Mouse (Mus musculus): ENCODE data around the gene Noa1. TPM values are rescaled to one million over a fixed set of nuclear protein-coding genes. Genes with fewer than 3 reads are reported as not detected.

Noa1 gene
- polyA plus RNA-seq, 1 experiment from 2014 or later: 8.7 TPM

GRCm38 (mm10) chr5:77253154-77253553 lies 56.7 kb downstream of the Noa1 start:
- no peaks in the 10 kb centered on the region for H3K36me3 ChIP-seq (ENCODE audit: inconsistent target)
- H3K4me3 ChIP-seq (ENCODE audit: inconsistent target): no peak overlapping the region
- H3K27ac ChIP-seq: no peak overlapping the region
- 87% methylated on average over 1 of the region's 1 CpGs for WGBS (ENCODE audit: missing documents)
- no peaks in the 10 kb centered on the region for H3K79me2 ChIP-seq (ENCODE audit: inconsistent target)

- no peak overlapping the region for H3K27ac ChIP-seq
- no peaks in the 10 kb centered on the region for H3K79me2 ChIP-seq (ENCODE audit: inconsistent target)
- no peak overlapping the region for H3K4me3 ChIP-seq (ENCODE audit: inconsistent target)
- no peaks in the 10 kb centered on the region for H3K36me3 ChIP-seq (ENCODE audit: inconsistent target)
- 33% methylated on average over 8 of the region's 8 CpGs for WGBS (ENCODE audit: missing documents)
Measured at GRCm38 (mm10) chr5:77252115-77252827, 57.6 kb downstream of the Noa1 start.

- 25% methylated on average over 5 of the region's 5 CpGs for WGBS (ENCODE audit: missing documents)
- Histone ChIP-seq H3K79me2 (ENCODE audit: inconsistent target) (no peaks in the 10 kb centered on the region), H3K27ac (no peak overlapping the region), H3K4me3 (ENCODE audit: inconsistent target) (no peak overlapping the region), H3K36me3 (ENCODE audit: inconsistent target) (no peaks in the 10 kb centered on the region)
Measured at GRCm38 (mm10) chr5:77251656-77252055, 58.2 kb downstream of the Noa1 start.

DNA sequence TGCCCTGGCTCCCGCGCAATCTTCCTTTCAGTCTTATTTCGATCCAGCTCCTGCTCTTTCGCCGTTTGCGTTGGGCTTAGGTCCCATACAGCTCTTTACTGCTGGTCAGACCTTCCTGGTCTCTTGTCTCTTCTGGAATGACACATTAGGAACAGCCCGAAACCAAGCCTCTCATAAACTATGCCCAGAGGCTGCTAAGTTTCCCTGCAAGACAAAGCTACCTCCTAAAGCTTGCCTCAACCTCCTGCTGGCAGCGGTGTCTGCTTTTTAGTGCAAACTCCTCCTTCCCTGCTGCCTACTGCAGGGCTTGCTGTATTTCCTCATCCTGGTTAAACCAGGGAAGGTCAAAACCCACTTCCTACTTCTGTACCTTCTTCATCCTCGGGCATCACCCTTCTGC lies 59.8 kb downstream of the Noa1 start:
- WGBS (ENCODE audit: missing documents): 63% methylated on average over 9 of the region's 9 CpGs
- Histone ChIP-seq H3K79me2 (ENCODE audit: inconsistent target) (no peaks in the 10 kb centered on the region), H3K4me3 (ENCODE audit: inconsistent target) (no peak overlapping the region), H3K27ac (no peak overlapping the region), H3K36me3 (ENCODE audit: inconsistent target) (no peaks in the 10 kb centered on the region)

DNA sequence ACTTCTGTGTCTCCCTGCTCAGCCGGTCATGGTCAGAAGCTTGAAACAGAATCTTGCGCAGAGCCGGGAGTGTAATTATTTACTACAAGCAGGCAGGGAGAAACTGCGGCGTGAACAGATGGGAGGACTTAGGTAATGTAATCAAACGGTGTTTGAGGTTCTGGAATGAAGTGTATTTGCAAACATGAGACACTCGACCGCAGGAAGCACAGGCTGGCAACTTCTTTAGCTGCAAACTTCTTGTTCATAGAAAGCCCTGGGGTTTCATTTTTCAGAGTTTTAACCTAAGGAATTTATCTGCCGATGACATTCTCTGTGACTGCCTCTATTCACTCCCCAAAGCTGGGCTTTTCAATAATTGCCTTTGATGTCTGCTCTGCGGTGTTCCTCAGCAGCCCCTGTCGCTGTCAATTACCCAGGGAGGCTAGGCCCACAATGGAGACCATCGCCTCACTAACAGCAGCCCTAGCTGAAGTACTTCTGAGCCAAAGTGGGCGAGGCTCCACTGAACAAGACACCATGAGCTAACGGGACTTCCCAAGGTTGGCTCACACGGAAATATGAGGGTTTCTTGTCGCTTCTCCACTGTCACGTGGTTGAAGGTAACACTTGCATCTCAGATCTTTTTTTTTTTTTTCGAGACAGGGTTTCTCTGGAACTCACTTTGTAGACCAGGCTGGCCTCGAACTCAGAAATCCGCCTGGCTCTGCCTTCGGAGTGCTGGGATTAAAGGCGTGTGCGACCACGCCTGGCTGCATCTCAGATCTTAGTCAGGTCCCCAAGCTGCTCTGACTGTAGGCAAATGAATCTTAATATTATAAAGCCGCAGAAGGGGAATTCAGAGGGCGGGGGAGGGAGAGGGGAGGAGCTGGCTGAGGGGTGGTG lies 63.9 kb downstream of the Noa1 start:
- Histone ChIP-seq H3K4me3 (ENCODE audit: inconsistent target) (peak overlapping the region; percentile 30), H3K27ac (no peak overlapping the region), H3K79me2 (ENCODE audit: inconsistent target) (no peaks in the 10 kb centered on the region), H3K36me3 (ENCODE audit: inconsistent target) (no peaks in the 10 kb centered on the region)
- 17% methylated on average over 24 of the region's 26 CpGs for WGBS (ENCODE audit: missing documents)

DNA sequence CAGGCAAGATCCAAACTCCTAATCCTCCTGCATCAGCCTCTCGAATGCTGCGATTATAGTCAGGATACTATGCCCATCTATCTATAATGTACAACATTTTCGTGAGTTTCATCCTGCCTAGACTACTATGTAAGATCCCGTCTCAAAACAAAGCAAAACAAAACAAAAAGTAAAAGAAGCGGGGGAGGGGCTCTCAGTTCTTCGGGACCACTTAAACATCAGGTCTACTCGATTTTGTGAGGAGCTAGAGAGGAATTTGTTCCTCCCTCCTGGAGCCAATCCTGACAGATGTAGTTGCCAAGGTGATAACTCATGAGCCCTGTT lies 64.5 kb downstream of the Noa1 start:
- Histone ChIP-seq H3K27ac (no peak overlapping the region), H3K4me3 (ENCODE audit: inconsistent target) (peak overlapping the region; percentile 30), H3K36me3 (ENCODE audit: inconsistent target) (no peaks in the 10 kb centered on the region), H3K79me2 (ENCODE audit: inconsistent target) (no peaks in the 10 kb centered on the region)
- WGBS (ENCODE audit: missing documents): 25% methylated on average over 7 of the region's 7 CpGs

- Histone ChIP-seq H3K4me3 (ENCODE audit: inconsistent target) (no peak overlapping the region), H3K79me2 (ENCODE audit: inconsistent target) (no peaks in the 10 kb centered on the region)
- 66% methylated on average over 8 of the region's 8 CpGs for WGBS (ENCODE audit: missing documents)
Measured at GRCm38 (mm10) chr5:77244331-77244987, 65.4 kb downstream of the Noa1 start.

More at GRCm38 (mm10) chr5:77244331-77244987, 65.4 kb downstream of the Noa1 start:
- Histone ChIP-seq H3K36me3 (ENCODE audit: inconsistent target) (no peaks in the 10 kb centered on the region), H3K27ac (no peak overlapping the region)

Other genes with a start within 250 kb of the Noa1 start
- 0.44 to 0.90 TPM (median 0.78 TPM) in 3 replicates for gene Hopx, start 195.0 kb downstream of the Noa1 start, polyA plus RNA-seq (2018)
- gene Spink2, start 98.6 kb downstream of the Noa1 start, polyA plus RNA-seq (2018): not detected in 3 replicates
- 13.0 to 15.4 TPM (median 13.4 TPM) in 3 replicates for gene Rest, start 44.6 kb downstream of the Noa1 start, polyA plus RNA-seq (2018)
- gene Polr2b, start 63 bp upstream of the Noa1 start, polyA plus RNA-seq (2018): 27.8 to 77.7 TPM (median 32.7 TPM) in 3 replicates
- 0.21 to 1.3 TPM (median 0.53 TPM) in 3 replicates for gene Igfbp7, start 98.0 kb upstream of the Noa1 start, polyA plus RNA-seq (2018)